In genomic region chr5:30415381-30415780, GRCm38 (mm10) we compare ENCODE assay signal across 19 mouse cellular contexts. TPM values are rescaled to one million over a fixed set of nuclear protein-coding genes. Genes with fewer than 3 reads are reported as not detected.
"Had no signal": no experiment of that assay in that cellular context is flagged by ENCODE, and none has a peak within 500 bp of the region (broad histone marks: within the 10 kb centered on the region; RNA-seq: fewer than 3 reads in every experiment).

No protein-coding gene starts in this region.

- H3K27me3 ChIP-seq: limb, embryonic 15.5 days; liver, embryonic 13.5 days; neural tube, embryonic 13.5 days had no signal

- H3K36me3 ChIP-seq: limb, embryonic 15.5 days; liver, embryonic 13.5 days; neural tube, embryonic 13.5 days had no signal

- ATAC-seq: lung, postnatal 0 days had no signal

- H3K4me2 ChIP-seq: limb, embryonic 15.5 days; liver, embryonic 13.5 days; midbrain, embryonic 11.5 days; neural tube, embryonic 13.5 days had no signal

- H3K27ac ChIP-seq: limb, embryonic 15.5 days; liver, embryonic 13.5 days; neural tube, embryonic 13.5 days had no signal

- H3K9me3 ChIP-seq: limb, embryonic 15.5 days; liver, embryonic 13.5 days; neural tube, embryonic 13.5 days had no signal

- H3K4me1 ChIP-seq: limb, embryonic 15.5 days; liver, embryonic 13.5 days had no signal

- DNase-seq: kidney, adult 2 months; kidney, postnatal 25 days; layer of hippocampus, postnatal 36 days; liver, embryonic 13.5 days; lung, adult 2 months; lung, postnatal 4 days; retina, postnatal 1 day; right cerebral cortex, postnatal 4 days; spleen, adult 18-20 months; thymus, postnatal 36 days had no signal

- H3K9ac ChIP-seq: limb, embryonic 15.5 days; liver, embryonic 13.5 days; neural tube, embryonic 13.5 days had no signal

- H3K4me3 ChIP-seq: limb, embryonic 15.5 days; liver, embryonic 13.5 days; neural tube, embryonic 13.5 days had no signal

RNA-seq across cellular contexts. Expression of gene Otof, which starts 46.4 kb away (rescaled TPM):
- polyA plus RNA-seq: limb, embryonic 11.5 days had no signal

RNA-seq across cellular contexts. Expression of gene 1700001C02Rik, which starts 50.5 kb away (rescaled TPM):
- total RNA-seq: layer of hippocampus, postnatal 36 days; left cerebral cortex, postnatal 25 days; megakaryocyte, adult 5-6 weeks had no signal
- polyA plus RNA-seq: kidney, adult 2 months; kidney, embryonic 16.5 days; limb, embryonic 11.5 days; limb, embryonic 15.5 days; liver, embryonic 13.5 days; midbrain, embryonic 11.5 days; neural tube, embryonic 13.5 days; stomach, embryonic 14.5 days had no signal
